7 mouse cellular contexts compared by ENCODE assay signal in the genomic region with DNA sequence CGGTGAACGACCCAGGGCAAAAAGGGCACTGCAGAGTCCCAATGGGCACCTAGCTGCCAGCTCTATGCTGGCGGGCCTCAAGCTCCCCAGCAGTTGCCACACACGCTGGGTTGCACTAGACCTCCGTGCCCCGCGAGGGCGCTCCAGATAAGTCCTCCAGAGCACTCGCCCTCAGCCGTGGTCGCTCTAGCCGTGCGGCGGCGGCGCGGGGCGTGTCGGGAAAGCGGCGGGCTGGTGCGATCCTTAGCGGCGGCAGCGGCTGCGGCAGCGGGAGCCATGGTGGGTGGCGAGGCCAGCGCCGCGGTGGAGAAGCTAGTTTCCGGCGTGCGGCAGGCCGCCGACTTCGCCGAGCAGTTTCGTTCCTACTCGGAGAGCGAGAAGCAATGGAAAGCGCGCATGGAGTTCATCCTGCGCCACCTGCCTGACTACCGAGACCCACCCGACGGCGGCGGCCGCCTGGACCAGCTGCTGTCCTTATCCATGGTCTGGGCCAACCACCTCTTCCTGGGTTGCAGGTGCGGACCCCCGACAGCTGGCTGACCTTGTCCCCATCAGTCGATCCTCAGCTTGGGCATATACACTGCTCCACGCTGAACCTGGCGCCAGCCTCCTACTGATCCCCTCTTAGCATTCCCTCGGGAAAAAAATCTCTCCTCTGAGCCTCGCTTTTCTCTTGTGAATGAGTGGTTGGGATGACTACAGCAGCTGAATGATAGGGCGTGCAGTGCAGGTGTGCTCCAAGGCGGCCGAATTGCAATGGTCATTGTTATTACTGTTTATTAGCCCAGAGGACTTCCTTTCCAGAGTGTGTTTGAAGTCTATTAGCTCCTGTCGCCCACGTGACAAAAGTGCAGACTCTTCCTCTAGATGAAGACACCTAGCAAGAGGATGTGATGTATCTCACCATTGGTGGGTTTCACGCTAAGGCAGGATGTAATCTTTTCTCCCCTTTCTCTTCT. TPM values are rescaled to one million over a fixed set of nuclear protein-coding genes. Genes with fewer than 3 reads are reported as not detected.
DNase-seq lines count a peak whose midpoint lies in the region; ATAC-seq lines count a peak whose summit lies in the region.

TSS of gene Cdkn2aipnl (plus strand) at position 219 of the 959 bp plus-strand sequence.

- WGBS in embryonic facial prominence, embryonic 11.5 days = 3% methylated on average over 63 of the region's 63 CpGs
- 2% methylated on average over 63 of the region's 63 CpGs for WGBS in limb, embryonic 11.5 days
- 4% methylated on average over 63 of the region's 63 CpGs for WGBS in midbrain, embryonic 14.5 days

- no peaks in the 10 kb centered on the region for H3K27me3 ChIP-seq in embryonic facial prominence, embryonic 11.5 days (ENCODE audit: control insufficient read depth, insufficient read depth, low read length)
- no peaks in the 10 kb centered on the region for H3K27me3 ChIP-seq in limb, embryonic 11.5 days (ENCODE audit: control insufficient read depth, insufficient read depth, low read length)
- H3K27me3 ChIP-seq in midbrain, embryonic 14.5 days (ENCODE audit: control insufficient read depth, insufficient read depth, low read length) = no peaks in the 10 kb centered on the region

- H3K9ac ChIP-seq in embryonic facial prominence, embryonic 11.5 days (replicated peaks; ENCODE audit: low read length) = peak within 1 kb of the TSS; percentile 85
- H3K9ac ChIP-seq in limb, embryonic 11.5 days (ENCODE audit: low read length) = peak within 1 kb of the TSS; percentile 88
- peak within 1 kb of the TSS; percentile 73 for H3K9ac ChIP-seq in midbrain, embryonic 14.5 days (replicated peaks; ENCODE audit: low read length)

- H3K9me3 ChIP-seq in embryonic facial prominence, embryonic 11.5 days (replicated peaks; ENCODE audit: control insufficient read depth, low read length) = no peaks in the 10 kb centered on the region
- no peaks in the 10 kb centered on the region for H3K9me3 ChIP-seq in limb, embryonic 11.5 days (ENCODE audit: control insufficient read depth, low read length)
- no peaks in the 10 kb centered on the region for H3K9me3 ChIP-seq in midbrain, embryonic 14.5 days (ENCODE audit: control insufficient read depth, low read length)

- H3K27ac ChIP-seq in embryonic facial prominence, embryonic 11.5 days (replicated peaks; ENCODE audit: low read depth, low read length) = 0 out of 2 replicates have a peak within 1 kb of the TSS, but pooled peaks have one; percentile 47
- H3K27ac ChIP-seq in limb, embryonic 11.5 days (replicated peaks; ENCODE audit: low read depth, low read length) = no peak within 1 kb of the TSS
- peak within 1 kb of the TSS; percentile 60 for H3K27ac ChIP-seq in midbrain, embryonic 14.5 days (replicated peaks; ENCODE audit: low read depth, low read length)

- H3K4me3 ChIP-seq in embryonic facial prominence, embryonic 11.5 days (ENCODE audit: low read depth, low read length) = peak within 1 kb of the TSS; percentile 52
- H3K4me3 ChIP-seq in limb, embryonic 11.5 days (ENCODE audit: low read depth, low read length) = peak within 1 kb of the TSS; percentile 71
- peak within 1 kb of the TSS; percentile 73 for H3K4me3 ChIP-seq in midbrain, embryonic 14.5 days (replicated peaks; ENCODE audit: low read depth, low read length)

- DNase-seq in adrenal gland, postnatal 14 days = peak; percentile 99
- peak; percentile 97 for DNase-seq in embryonic facial prominence, embryonic 11.5 days (ENCODE audit: low spot score)
- peak; percentile 99 for DNase-seq in heart, adult 11 months
- DNase-seq in kidney, adult 18-20 months = peak; percentile 98
- DNase-seq in limb, embryonic 11.5 days (ENCODE audit: low spot score) = peak; percentile 99
- peak; percentile 99 for DNase-seq in midbrain, embryonic 14.5 days
- peak; percentile 93 to 99 for DNase-seq in spleen, adult 18-20 months

- H3K4me1 ChIP-seq in embryonic facial prominence, embryonic 11.5 days (ENCODE audit: control insufficient read depth, insufficient read depth, low read length) = no peaks in the 10 kb centered on the region
- 0 out of 2 replicates have a peak, but pooled peaks cover 2% of the 10 kb centered on the region for H3K4me1 ChIP-seq in limb, embryonic 11.5 days (ENCODE audit: control insufficient read depth, insufficient read depth, low read length)
- peaks cover 5% of the 10 kb centered on the region; the same call in 1 of the 2 replicates for H3K4me1 ChIP-seq in midbrain, embryonic 14.5 days (ENCODE audit: control insufficient read depth, insufficient read depth, low read length)

- peak within 1 kb of the TSS; percentile 61 for H3K4me2 ChIP-seq in embryonic facial prominence, embryonic 11.5 days (ENCODE audit: low read depth, low read length)
- peak within 1 kb of the TSS; percentile 82 for H3K4me2 ChIP-seq in limb, embryonic 11.5 days (ENCODE audit: low read depth, severe bottlenecking)
- H3K4me2 ChIP-seq in midbrain, embryonic 14.5 days (ENCODE audit: low read length) = peak within 1 kb of the TSS; percentile 75

- peak; percentile 77 for ATAC-seq in embryonic facial prominence, embryonic 11.5 days (replicated peaks; ENCODE audit: insufficient number of reproducible peaks, low FRiP score, low TSS enrichment, low read depth)
- ATAC-seq in limb, embryonic 11.5 days (ENCODE audit: insufficient number of reproducible peaks, low FRiP score, low TSS enrichment, low read depth) = peak; percentile 80
- peak; percentile 90 for ATAC-seq in midbrain, embryonic 14.5 days (ENCODE audit: low FRiP score, low TSS enrichment)

- no peaks in the 10 kb centered on the region; the same call in none of the 2 replicates for H3K36me3 ChIP-seq in embryonic facial prominence, embryonic 11.5 days (replicated peaks; ENCODE audit: control insufficient read depth, insufficient read depth, low read depth, low read length)
- H3K36me3 ChIP-seq in limb, embryonic 11.5 days (ENCODE audit: control insufficient read depth, insufficient read depth, low read length) = peaks cover 7% of the 10 kb centered on the region; the same call in 1 of the 2 replicates
- H3K36me3 ChIP-seq in midbrain, embryonic 14.5 days (ENCODE audit: control insufficient read depth, insufficient read depth, low read length) = peaks cover 30% of the 10 kb centered on the region

RNA-seq across cellular contexts. Expression of gene Cdkn2aipnl, which starts in this region (rescaled TPM):
- 20.1 and 24.9 TPM in 2 replicates for total RNA-seq in adrenal gland, postnatal 14 days (2021)
- 142 and 147 TPM in 2 replicates for polyA plus RNA-seq in embryonic facial prominence, embryonic 11.5 days (2014; fragmentation: Nextera tagmentation; extraction: Ambion mirVana)
- polyA plus RNA-seq in limb, embryonic 11.5 days (2014; fragmentation: Nextera tagmentation; extraction: Ambion mirVana) = 129 and 139 TPM in 2 replicates
- 102 and 125 TPM in 2 replicates for polyA plus RNA-seq in midbrain, embryonic 14.5 days (2014; fragmentation: Nextera tagmentation; extraction: Ambion mirVana)
